Mouse (Mus musculus): ENCODE data around the gene Emc7.

DNA sequence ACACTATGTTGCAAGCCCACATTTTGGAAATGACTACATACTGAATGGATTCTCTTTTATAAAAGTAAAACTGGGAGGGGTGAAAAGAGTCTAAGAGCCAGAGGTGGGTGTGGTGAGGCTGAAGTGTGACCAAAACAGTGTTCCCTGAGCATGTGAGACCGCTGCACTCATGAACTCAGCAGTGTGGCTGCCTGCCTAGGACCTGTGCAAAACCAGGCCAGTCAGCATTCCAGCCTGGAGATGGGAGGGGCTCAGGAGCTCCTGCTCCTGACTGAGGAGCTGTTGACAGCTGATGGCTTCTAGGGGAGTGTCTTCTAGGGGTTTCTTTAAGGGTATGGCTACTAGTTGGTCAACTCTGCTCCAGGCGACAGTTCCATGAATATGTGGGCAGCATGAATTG, 30.1 kb downstream of the Emc7 start:
- TF ChIP-seq TCF3 (IDR thresholded peaks at IDR 0.05; ENCODE audit: insufficient read length, low read depth) (no peak), SRF (IDR thresholded peaks at IDR 0.05; ENCODE audit: control insufficient read depth, insufficient read length, low read depth) (no peak), TCF12 (IDR thresholded peaks at IDR 0.05; ENCODE audit: insufficient read depth, poor library complexity, severe bottlenecking) (no peak), POLR2A (IDR thresholded peaks at IDR 0.05; ENCODE audit: insufficient read length, low read depth) (no peak), MYOD1 (IDR thresholded peaks at IDR 0.05; ENCODE audit: control insufficient read depth in 1 of 3, insufficient read length in 2 of 3, low read depth in 2 of 3) (no peak), REST (IDR thresholded peaks at IDR 0.05; ENCODE audit: insufficient read depth, insufficient read length) (no peak), E2F4 (IDR thresholded peaks at IDR 0.05; ENCODE audit: insufficient read depth) (no peak), MAX (IDR thresholded peaks at IDR 0.05; ENCODE audit: low read depth) (no peak), POLR2AphosphoS2 (IDR thresholded peaks at IDR 0.05; ENCODE audit: insufficient read length, low read depth) (no peak), CEBPB (IDR thresholded peaks at IDR 0.05; ENCODE audit: insufficient read depth, poor library complexity, severe bottlenecking) (no peak), MYOG (IDR thresholded peaks at IDR 0.05; ENCODE audit: control insufficient read depth in 1 of 3, insufficient read depth in 1 of 3, insufficient read length in 2 of 3, low read depth in 2 of 3) (no peak), USF1 (IDR thresholded peaks at IDR 0.05; ENCODE audit: low read depth) (no peak)
